Mouse (Mus musculus) C2C12 (cell line): ENCODE results near the gene Gm21897.

Experiments
- CEBPB ChIP-seq: IDR thresholded peaks from one replicate; pipeline ENCODE4 v1.6.1; 2011; ENCODE audit warnings: low read depth, mild to moderate bottlenecking, control low read depth, moderate library complexity
- CTCF ChIP-seq: IDR thresholded peaks from one replicate; pipeline ENCODE4 v1.5.1; 2011; ENCODE audit not compliant: control insufficient read depth, insufficient read depth, insufficient read length
- MAX ChIP-seq: IDR thresholded peaks from one replicate; pipeline ENCODE4 v1.6.1; 2011; ENCODE audit warnings: mild to moderate bottlenecking, control low read depth
- MYOD1 ChIP-seq: IDR thresholded peaks from one replicate; pipeline ENCODE4 v1.6.1; 2011; ENCODE audit warnings: low read depth; ENCODE audit not compliant: control insufficient read depth, insufficient read length
- MYOG ChIP-seq: IDR thresholded peaks from one replicate; pipeline ENCODE4 v1.6.1; 2011; ENCODE audit not compliant: control insufficient read depth, insufficient read length; ENCODE audit errors: extremely low read depth
- USF1 ChIP-seq: IDR thresholded peaks from one replicate; pipeline ENCODE4 v1.6.1; 2011; ENCODE audit warnings: low read depth, mild to moderate bottlenecking, control low read depth, moderate library complexity

DNA sequence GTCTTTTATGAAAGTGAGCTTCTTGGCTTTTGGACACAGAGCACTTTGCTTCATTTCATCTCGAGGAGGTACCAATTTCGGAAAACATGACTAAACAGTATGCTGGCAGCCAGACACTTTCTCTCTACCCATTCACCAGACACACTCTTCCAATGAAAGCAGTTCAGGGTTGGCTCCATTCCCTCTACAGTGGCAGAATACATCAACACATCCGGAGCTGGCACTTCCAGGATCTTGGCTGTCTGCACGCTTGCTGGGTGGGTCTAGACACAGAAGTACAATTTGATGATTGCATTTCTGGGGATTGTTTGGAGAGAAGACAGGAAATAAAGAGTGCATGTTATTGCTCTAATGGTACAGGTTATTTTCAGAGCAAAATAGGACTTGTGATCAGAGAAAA, 21.8 kb downstream of the Gm21897 start:
- no peak for TF ChIP-seq CTCF
- no peak for TF ChIP-seq MYOG
- no peak for TF ChIP-seq MAX
- no peak for TF ChIP-seq USF1
- no peak for TF ChIP-seq MYOD1
- no peak for TF ChIP-seq CEBPB
